Mouse (Mus musculus): Measurements from ENCODE around the gene Arel1. TPM values are rescaled to one million over a fixed set of nuclear protein-coding genes. Genes with fewer than 3 reads are reported as not detected.

Arel1 gene
- polyA plus RNA-seq (2012; ENCODE audit: low replicate concordance), result 3.0 and 13.0 TPM in 2 replicates

DNA sequence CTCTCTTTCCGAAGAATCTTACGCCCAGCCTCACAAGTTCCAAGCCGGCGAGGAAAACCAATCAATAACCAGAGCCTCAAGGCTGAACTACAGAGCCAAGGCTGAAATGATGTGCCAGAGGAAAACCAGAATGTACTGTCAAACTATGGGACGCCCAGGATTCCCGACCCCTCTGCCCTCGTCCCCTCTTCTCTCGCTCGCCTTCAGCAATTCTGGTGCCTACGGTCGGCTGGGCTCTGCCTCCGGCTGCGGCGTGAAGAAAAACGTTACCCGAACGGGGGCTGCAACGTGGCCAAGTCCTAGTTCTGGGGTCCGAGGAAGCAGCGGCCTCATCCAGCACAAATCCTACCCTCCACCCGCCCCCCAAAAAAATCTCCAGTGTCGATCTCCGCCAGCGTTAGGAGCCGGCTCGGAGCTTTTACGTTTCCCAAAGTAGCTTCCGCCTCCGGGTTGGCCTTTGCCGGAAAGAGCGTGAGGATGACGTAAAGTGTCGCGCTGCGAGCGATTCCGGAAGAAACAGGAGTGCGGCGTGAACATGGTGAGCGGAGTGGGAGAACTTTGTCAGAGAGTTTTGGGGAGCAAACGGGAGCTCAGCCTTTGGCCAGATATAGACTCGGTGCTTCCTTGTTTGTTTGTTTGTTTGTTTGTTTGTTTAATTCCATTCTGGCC lies at the start of gene Arel1, which contains the start of gene Fcf1:
Gene Arel1, minus strand, starts transcription at position 473 of the 669 bp plus-strand sequence.
Gene Fcf1, plus strand, starts transcription at position 470 of the 669 bp plus-strand sequence.

GRCm38 (mm10) chr12:84996083-84996496 lies 25.4 kb upstream of the Arel1 start, which contains the start of gene Ylpm1:
Gene Ylpm1 (plus strand): TSS chr12:84996321.

DNA sequence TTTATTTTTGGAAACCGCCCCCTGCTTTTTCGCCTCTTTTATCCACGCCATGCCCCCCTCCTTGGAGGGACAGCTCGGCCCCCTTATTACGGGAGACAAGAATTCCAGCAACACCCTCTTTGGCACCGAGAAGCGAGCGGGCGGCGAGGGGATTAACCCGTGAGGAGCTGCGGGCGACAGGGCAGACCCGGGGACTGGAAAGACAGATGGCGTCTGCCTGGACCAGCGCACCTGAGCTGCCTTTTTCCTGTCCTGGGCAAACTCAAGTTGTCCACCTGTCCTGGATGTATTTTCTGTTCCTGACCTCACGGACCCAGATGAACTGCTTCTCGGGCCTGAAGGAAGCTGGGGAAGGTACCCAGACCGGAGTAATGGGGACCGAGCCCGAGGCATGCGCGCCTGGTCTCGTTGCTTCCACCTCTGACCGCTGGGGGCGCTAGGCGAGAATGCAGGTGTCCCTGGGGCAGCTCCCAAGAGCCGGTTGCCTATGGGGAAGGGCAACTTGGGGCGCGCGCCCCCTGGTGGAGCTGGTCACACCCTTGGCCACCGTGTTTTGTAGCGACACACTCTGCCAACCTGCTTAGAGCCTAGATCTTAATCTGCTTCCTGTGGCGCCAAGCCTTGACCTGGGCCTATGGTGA lies 94.1 kb downstream of the Arel1 start, which contains the start of gene Ltbp2:
Gene Ltbp2, minus strand, starts transcription at position 52 of the 641 bp plus-strand sequence.

Other genes with a start within 250 kb of the Arel1 start
- 5.7 and 183 TPM in 2 replicates for gene Npc2, start 197.7 kb downstream of the Arel1 start, polyA plus RNA-seq (2012; ENCODE audit: low replicate concordance)
- gene Isca2, start 197.6 kb downstream of the Arel1 start, polyA plus RNA-seq (2012; ENCODE audit: low replicate concordance), result 33.6 and 73.2 TPM in 2 replicates
- 2.6 and 2.8 TPM in 2 replicates for gene Ltbp2, start 94.4 kb downstream of the Arel1 start, polyA plus RNA-seq (2012; ENCODE audit: low replicate concordance)
- gene Fcf1, start within 50 bp of the Arel1 start, polyA plus RNA-seq (2012; ENCODE audit: low replicate concordance), result 8.2 and 52.1 TPM in 2 replicates
- gene Ylpm1, start 25.4 kb upstream of the Arel1 start, polyA plus RNA-seq (2012; ENCODE audit: low replicate concordance), result 30.9 and 74.8 TPM in 2 replicates
- 4.8 and 9.4 TPM in 2 replicates for gene Prox2, start 139.9 kb upstream of the Arel1 start, polyA plus RNA-seq (2012; ENCODE audit: low replicate concordance)
- 1,237 and 1,461 TPM in 2 replicates for gene Dlst, start 139.9 kb upstream of the Arel1 start, polyA plus RNA-seq (2012; ENCODE audit: low replicate concordance)
- gene Rps6kl1, start 180.4 kb upstream of the Arel1 start, polyA plus RNA-seq (2012; ENCODE audit: low replicate concordance), result 0.09 and 0.44 TPM in 2 replicates
- gene Pgf, start 206.9 kb upstream of the Arel1 start, polyA plus RNA-seq (2012; ENCODE audit: low replicate concordance), result not detected in 2 replicates
- 86.6 and 239 TPM in 2 replicates for gene Eif2b2, start 248.6 kb upstream of the Arel1 start, polyA plus RNA-seq (2012; ENCODE audit: low replicate concordance)

Measured in leukemia stem cell, adult 10-12 weeks (primary cell).